Mouse (Mus musculus) megakaryocyte, adult 5-6 weeks (primary cell): Measurements from ENCODE around the gene Pecr. TPM values are rescaled to one million over a fixed set of nuclear protein-coding genes. Genes with fewer than 3 reads are reported as not detected.

Source experiments
- ATAC-seq: 2 replicates; pipeline ENCODE4 v1.8.0; 2016; ENCODE audit warnings: mild to moderate bottlenecking, inconsistent platforms; ENCODE audit not compliant: poor library complexity, severe bottlenecking
- total RNA-seq, 2 experiments: library from RNA; stranded (forward) in 1 of 2; stranded (reverse) in 1 of 2; fragments of 153-499, 151-499 nt in 1 of 2; fragments of 221-1000, 200-1000 nt in 1 of 2; gene quantifications; 2 replicates each; pipeline versions ENCODE4 v1.2.3 to v1.2.4; 2015 to 2017

Gene Pecr
- total RNA-seq (2015) (0.29 and 0.66 TPM in 2 replicates), total RNA-seq (2017) (0.45 and 1.3 TPM in 2 replicates)

DNA sequence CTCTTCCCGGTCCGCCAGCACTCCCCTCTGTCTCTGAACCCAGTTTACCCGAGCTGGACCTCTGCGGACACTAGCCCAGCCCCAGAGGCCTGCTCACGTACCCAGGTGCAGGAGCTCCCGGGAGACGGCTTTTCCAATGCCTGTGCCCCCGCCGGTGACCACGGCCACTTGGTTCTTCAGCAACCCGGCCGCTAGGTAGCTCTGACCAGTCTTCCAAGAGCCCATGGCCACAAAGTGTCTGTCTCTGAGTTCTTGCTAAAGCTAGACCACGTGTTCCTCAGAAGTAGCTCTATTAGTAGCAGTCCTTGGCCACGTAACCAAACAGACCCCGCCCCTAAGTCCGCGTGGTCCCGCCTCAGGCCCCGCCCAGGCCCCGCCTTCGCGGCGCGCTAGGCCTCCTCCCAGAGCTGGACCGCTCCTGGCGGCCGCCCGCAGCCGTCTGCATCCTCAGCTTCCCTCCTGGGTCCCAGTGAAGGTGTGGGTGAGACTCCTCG is at the start of gene Pecr, which contains the start of gene Tmem169:
Gene Pecr (minus strand): TSS at position 323 of the 494 bp plus-strand sequence.
Gene Tmem169 (plus strand): TSS at position 378 of the 494 bp plus-strand sequence.
- peak; percentile 98 for ATAC-seq

DNA sequence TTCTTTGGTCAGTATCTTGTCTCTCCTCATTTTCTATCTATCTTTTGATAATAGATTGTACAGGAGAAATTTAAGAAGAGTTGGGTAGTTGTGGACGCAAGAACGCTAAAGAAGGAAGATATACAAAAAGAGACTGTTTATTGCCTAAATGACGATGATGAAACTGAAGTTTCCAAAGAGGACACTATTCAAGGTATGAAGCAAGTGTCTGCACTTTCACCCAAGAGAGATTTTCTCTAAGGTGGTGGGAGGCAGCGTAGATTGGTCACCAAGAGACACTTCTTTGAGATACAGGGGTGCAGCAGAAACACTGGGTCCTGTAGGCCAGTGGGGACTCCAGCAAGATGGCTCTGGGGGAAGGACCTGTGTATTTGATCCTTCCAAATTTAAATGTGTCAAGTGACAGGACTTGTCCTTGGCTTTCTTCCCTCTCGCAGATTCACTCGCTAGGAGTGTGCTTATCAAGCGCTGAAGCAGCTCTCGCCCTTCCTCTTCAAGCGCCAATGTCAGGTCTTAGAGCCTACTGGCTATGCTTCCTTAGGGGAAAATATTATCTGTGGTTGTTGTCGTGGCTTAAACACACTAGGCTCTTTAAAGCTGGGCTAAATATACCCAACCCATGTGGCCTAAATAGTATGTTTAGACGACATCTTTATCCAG is 42.2 kb upstream of the Pecr start:
- ATAC-seq: peak; percentile 75

DNA sequence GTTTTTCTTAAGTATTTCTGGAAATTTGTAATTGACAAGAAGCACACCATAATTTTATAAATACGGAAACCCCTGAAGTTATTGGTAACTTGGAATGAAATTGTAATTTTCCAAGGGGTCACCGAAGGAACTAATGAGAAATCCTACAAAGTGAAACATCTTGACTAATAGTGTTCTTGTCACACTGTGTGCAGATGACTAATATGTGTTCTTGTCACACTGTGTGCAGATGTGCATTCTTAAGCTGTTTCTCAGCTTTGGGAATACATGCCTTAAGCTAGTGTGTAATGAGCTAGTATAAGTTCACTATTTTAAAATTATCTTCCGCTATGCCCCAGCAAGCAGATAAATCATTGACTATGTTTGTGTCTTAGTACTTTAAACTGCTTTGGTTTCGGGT is 39.1 kb upstream of the Pecr start:
- ATAC-seq: no peak

DNA sequence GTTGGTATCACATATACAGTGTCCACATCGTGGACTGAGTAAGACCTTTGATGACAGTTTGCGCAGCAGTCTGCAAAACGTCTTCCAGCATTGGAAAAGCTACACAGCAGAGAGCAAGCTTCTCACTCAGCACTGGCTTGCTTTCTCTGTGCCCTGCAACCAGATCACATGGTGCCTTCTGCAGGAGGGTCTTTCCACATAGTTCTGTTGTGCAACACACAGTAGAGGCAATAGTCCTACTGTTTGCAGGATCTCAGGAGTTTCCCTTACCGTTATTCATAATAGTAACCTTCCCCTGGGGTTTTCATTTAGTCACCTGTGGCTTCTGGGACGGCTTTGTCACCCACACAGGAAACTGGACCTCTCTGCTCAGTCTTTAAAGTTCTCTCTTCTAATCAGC is 36.6 kb upstream of the Pecr start:
- ATAC-seq: peak; percentile 81

DNA sequence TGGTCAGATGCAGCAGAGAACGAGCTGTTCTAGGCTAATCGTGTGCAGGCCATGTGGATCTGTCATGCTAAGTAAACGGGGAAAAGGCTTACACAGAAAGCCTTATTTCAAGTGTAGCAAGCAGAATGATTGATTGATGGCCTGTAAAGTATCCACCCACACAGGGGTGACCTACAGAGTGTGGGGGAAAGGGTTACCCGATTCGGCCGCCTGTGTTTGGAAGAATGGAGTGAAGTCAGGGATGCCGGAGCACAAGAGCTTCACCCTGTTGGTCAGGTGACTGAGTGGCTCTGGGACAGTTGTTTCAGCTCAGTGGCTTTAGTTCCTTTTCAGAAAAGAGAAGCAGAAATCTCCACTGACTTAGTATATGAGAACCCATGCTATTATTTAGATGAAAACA is 32.8 kb upstream of the Pecr start:
- ATAC-seq: no peak

DNA sequence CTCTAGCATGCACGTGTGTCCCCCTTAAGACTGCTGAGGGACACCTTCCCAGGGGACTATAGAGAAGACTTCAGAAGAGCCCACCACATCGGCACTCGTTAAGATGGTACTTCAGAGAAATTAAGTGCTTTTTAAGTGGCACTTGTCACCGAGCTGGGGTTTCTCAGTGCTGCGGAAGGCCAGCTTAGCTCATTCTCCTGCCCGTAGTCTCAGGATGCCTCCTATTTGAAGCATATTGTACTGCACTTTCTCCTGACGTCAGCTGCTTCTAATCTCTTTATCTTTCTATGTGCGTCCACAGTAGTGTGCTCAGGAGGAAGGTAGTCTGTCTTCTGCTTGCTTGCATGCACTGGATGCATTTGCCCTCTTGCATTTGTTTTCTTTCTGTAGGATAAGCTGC is 32.3 kb upstream of the Pecr start:
- no peak for ATAC-seq

DNA sequence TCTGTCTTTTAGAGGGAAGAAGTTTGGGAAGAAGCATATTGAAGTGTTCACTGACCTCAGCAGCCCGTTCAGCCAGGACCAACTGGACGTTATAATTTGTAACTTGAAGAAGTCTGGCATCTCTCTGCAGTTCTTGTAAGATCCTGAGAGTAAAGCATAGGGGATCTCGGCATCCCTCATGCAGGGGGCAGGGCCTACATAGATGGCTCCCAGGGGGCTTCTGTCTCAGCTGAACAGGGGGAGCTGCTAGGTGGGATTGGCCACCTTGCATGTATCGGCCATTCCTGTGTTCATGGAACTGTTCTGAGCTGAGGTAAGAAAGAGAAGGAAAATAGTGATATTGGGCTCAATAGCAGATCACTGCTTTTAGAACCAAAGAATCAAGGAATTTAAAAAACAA is 31.3 kb upstream of the Pecr start:
- ATAC-seq: no peak

DNA sequence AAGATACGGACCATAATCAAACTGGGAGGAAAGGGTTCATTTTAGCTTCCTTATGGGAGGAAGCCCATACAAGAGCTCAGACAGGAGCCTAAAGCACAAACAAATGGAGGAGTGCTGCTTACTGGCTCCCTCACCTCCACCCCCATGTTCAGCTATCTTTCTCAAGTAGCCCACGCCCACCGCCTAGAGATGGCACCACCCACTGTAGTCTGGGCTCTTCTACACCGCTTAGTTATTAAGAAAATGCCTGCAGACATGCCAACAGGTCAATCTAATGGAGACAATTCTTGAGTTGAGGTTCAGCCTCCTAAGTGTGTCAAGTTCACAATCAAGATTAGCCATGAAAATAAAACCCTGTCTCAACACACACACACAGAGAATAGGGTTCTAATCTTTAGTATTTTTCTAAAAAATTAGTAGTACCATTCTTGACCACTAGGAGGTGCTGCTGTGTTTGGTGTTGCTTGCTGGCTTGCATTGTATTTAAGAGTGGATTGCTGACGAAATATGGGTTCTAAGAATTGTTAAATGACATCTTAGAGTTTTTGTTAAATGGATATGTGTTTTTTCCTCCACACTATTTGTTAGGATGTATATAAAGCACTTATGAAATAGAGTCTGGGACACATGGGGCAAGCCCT is 29.4 kb upstream of the Pecr start:
- ATAC-seq: peak; percentile 77

DNA sequence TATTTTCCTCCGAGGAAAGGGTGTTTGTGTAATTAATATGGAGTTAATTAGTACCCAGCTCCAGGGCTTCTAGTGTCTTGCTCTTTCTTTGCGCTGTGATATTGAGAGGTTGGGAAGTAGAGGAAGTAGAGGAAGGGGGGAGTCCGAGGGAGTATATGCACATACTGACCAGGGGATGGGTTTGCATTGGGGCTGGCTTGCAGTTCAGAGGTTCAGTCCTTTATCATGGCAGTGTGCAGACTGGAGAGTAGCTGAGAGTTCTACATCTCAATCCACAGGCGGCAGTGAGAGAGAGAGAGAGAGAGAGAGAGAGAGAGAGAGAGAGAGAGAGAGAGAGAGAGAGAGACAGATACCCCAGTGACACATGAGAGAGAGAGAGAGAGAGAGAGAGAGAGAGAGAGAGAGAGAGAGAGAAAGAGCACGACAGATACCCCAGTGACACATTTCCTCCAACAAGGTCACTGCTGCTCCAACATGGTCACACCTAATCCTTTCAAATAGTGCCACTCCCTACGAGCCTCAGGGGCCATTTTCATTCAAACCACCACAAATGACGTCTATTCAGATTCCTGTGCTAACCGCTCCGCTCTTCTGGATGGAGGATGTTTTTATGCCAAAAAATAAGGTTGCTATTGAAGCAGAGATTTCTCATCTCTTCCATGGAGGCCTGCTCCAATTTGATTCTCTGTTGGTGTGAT is 28.7 kb upstream of the Pecr start:
- no peak for ATAC-seq

DNA sequence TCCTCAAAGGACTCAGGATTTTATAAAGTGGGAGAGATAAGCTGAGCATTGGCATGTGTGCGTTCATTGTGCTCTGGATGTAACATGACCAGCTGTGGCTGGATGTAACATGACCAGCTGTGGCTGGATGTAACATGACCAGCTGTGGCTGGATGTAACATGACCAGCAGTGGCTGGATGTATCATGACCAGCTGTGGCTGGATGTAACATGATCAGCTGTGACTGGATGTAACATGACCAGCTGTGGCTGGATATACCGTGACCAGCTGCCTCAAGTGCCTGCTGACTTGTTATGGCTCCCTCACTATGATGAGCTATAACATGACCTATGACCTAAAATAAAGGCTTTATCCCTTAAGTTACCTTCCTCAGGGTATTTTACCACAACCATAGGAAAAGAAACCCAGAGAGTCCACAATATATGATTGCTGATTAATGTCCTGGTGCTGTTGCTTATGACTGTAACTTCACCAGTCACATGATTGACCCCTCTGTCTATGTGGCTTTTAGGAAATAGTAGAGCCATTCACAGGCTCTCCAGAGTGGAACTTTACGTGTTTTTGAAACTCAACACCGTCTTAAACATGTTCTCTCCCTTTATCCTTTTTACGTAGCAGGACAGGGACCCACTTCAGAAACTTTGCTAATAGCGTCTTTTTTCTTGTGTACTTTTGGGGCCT is 25.8 kb upstream of the Pecr start:
- no peak for ATAC-seq

DNA sequence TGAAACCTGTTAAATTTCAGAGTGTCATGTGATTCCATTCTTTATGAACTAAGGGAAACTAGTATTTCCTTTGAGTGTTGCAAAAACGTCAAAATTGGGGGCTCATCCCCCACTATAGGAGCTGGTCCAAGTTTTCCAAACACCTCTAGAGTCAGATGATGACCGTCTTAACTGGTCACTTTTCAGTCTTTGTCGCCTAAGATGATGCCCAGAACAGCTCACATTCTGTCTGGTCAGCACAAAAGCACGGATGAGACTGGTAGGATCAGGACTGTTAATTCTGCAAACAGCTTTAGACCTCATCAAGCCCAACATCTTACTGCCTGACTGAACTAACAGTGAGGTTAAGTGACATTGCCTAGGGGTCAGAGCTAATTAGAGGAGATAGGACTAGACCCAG is 24.8 kb upstream of the Pecr start:
- no peak for ATAC-seq

DNA sequence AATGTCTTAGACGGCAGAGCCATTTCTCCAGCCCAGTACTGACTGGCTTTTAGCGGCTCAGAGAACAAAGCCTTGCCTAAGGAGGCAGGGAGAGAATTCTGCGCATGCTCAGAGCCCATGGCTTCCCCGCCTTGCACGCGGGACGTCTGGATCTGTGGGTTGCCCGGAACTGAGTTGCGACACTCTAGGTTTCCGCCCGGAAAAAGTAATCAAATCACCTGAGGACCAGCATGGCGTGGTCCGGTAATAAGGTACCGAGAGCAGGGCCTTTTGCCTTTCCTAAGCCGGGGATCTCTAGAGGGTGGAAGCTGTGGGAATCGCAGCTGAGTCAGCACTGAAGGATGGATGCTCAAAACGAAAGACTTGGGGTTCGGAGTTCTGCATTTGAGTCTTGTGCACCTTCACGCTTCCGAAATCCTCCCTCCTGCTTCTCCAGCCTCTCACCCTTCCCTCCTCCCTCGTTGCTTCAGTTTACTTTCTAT is 23.2 kb upstream of the Pecr start, which contains the start of gene Xrcc5:
Gene Xrcc5 (plus strand): TSS at position 105 of the 482 bp plus-strand sequence.
- peak; percentile 90 for ATAC-seq

DNA sequence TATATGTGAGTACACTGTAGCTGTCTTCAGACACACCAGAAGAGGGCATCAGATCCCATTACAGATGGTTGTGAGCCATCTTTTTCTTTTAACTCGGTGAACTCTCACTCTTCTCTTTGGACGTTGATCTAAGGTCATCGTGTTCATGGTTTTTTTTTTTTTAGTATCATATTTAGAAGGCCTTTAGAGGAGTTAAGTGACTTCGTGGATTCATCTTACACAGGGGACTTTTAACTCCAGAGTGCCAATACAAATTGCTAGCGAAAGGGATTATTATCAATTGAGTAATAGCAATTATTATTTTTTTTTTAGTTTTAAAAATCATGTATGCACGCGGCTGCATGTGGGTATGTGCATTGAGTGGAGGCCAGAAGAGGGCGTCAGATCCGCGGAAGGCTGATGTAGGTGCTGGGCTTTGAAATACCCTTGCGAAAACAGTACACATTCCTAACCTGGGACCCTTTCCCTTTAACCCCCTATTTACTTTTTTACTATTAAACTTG is 22.6 kb upstream of the Pecr start:
- ATAC-seq: peak; percentile 59

DNA sequence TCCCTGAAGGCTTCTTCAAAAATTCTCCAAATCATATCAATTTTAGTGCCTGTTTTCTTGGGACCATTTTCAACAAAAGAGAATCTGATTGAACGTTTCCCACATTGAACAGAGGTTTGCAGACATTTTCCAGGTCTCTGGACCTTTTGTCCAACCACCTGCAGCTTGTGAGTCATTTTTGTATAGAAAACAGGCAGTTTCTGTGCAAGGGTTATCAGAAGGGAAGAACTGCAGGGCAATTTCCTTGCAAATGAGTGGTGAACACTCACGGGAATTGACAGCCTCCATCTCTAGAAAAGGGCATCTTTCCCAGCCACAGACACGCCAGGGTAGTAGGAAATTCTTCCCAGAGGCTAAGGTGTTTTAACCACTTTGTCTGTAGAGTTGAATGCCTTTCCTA is 22.1 kb upstream of the Pecr start:
- ATAC-seq: no peak

DNA sequence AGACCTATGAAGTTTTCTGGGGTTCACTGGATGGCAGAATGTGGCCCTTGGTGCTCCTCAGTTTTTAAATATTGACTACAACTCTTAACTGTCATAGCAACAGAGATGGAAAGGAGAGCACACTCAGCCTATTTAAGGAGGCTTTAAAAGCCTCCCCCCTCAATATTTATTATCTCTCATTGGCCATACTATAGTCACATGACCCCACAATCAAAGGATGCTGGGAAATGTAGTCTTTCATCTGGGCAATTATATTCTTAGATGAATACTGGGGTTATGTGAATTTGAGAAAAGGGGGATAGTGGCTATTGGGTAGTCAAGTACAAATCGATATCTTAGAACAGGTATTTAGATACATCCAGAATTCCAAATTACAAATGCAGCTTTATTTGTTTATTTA is 17.7 kb upstream of the Pecr start:
- no peak for ATAC-seq

DNA sequence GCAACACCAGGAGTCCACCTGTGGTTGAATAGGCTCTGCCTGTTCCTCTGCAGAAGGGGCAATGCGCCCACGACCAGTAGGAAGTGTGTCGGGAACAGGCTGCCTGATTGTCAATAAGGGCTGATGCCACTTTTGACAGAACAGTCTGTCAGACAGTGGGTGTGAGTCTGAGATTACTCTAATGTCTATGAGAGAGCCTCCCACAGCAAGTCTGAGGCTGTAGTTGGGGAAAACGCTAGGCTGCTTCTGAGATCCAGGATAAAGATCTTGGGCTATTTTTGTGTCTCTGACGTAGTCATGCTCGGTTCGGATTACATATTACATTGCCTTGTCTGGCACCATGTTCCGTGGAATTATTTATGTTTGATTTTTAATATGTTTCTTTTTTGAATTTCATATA is 11.6 kb upstream of the Pecr start:
- ATAC-seq: no peak

DNA sequence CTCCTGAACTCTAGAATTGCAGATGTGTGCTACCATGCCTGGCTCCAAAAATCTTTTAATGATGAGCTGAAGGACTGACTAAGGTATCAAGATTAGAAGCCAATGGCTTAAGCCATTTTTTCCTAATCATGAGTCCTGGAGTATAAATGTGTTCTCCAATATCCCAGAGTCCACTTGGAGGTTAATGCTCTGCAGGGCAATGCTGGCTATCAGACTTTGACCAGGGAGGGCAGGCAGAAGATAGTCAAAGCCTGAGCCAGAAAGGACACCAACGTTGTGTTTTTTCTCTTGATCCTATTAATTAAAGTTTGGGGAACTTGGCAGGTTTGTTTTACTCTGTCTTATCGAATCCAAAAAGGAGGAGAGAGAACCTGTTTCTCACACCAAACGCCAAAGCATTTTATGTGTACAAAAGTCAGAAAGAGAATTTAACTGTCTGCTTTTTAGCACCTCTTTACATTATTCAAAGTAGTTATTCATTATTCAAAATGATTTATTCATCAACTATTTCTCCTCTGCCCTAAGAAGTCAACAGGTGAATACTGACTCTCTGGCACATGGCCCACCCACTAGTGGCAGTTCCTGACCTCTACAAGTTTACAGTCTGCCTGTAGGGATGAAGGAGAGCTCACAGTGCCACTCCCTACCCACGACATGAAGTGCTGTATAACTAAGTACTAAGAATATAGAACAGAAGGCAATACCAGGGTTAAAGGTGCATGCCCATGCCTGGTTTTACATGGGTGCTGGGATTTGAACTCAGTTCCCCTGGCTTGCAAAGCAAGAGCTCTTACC is 10.0 kb upstream of the Pecr start:
- ATAC-seq: no peak

DNA sequence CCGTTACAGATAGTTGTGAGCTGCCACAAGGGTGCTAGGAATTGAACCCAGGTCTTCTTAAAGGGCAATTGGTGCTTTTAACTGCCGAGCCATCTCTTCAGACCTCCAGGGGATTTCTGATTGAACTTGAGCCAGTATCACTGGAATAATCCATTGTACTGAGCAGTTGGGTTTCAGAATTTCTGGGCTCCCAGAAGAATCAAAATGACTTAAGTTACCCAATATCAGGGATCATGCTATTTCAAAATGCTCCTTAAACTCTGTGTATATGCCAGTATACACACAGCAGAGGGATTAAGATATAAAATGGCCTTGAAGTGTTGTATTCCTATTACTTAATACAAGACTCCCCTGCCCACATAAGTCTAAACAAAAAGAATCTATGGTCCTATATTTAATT is 7.8 kb upstream of the Pecr start:
- ATAC-seq: no peak

DNA sequence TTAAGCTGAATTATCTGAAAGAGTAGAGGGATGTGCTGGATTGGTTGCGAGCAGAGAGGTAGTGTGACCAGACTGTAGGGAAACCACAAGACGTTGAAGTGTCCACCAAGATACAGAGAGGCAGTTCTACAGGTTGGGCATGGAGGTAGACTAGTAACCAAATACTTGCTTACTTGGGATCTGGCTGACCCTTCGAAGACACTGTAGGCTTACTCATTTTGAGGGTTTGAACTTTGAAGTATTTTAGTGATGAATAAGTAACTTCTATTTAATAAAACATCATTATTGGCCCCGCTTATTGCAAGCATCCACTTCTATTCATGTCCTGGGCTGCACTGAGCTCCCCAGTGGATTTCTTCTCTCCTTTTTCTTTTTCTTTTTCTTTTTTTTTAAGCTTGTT is 7.3 kb upstream of the Pecr start:
- ATAC-seq: no peak

DNA sequence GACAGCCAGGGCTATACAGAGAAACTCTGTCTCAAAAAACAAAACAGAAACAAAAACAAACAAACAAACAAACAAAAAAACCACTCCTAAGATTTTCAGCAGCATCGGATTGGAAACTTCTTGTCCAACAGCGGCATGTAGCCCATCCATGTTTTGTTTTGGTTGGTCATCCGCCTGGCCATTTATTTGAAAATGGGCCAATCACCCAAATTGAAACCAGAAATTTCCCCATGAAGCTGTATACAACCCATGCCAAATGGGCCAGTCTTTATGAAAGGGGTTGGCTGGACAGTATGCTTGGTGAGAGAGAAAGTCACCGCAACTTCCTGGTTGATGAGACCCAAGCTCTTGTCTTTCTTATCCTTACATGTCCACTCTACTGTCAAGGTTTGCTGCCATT is 6.8 kb upstream of the Pecr start:
- ATAC-seq: no peak
